Mouse (Mus musculus): Measurements from ENCODE around the gene Bend5.
A peak's percentile ranks its signal among the peaks of the same experiment; 100 is the strongest.

GRCm38 (mm10) chr4:111448586-111448985 lies 33.8 kb downstream of the Bend5 start:
- TF ChIP-seq EP300 (IDR thresholded peaks at IDR 0.05; ENCODE audit: low read length) (peak; percentile 73), POLR2A (IDR thresholded peaks at IDR 0.05; ENCODE audit: low read depth, low read length) (no peak; the same call in 1 of the 2 replicates), CTCF (conservative IDR thresholded peaks at IDR 0.05 in 1 of 2, IDR thresholded peaks at IDR 0.05 in 1 of 2; ENCODE audit: low read depth in 2 of 2, low read length in 2 of 2) (no peak), TBP (conservative IDR thresholded peaks at IDR 0.05; ENCODE audit: low read depth, low read length) (no peak), E2F4 (IDR thresholded peaks at IDR 0.05; ENCODE audit: insufficient replicate concordance, low read depth, low read length) (no peak), SMC3 (IDR thresholded peaks at IDR 0.05; ENCODE audit: low read depth, low read length) (peak; percentile 6; the same call in 1 of the 2 replicates), MXI1 (IDR thresholded peaks at IDR 0.05; ENCODE audit: low read depth, low read length) (no peak), JUND (conservative IDR thresholded peaks at IDR 0.05; ENCODE audit: low read depth, low read length) (no peak), CHD1 (IDR thresholded peaks at IDR 0.05; ENCODE audit: low read depth, low read length) (no peak)

Measured in CH12.LX (cell line).